Mouse (Mus musculus) heart, postnatal 0 days (tissue): Measurements from ENCODE around the gene F830045P16Rik.

Source experiments
- CTCF ChIP-seq: IDR thresholded peaks from 2 replicates; pipeline ENCODE4 v1.5.1; 2016; ENCODE audit warnings: antibody characterized with exemption, control low read depth, low read depth
- EP300 ChIP-seq: IDR thresholded peaks from 2 replicates; pipeline ENCODE4 v1.6.1; 2016; ENCODE audit warnings: antibody characterized with exemption, low read depth

DNA sequence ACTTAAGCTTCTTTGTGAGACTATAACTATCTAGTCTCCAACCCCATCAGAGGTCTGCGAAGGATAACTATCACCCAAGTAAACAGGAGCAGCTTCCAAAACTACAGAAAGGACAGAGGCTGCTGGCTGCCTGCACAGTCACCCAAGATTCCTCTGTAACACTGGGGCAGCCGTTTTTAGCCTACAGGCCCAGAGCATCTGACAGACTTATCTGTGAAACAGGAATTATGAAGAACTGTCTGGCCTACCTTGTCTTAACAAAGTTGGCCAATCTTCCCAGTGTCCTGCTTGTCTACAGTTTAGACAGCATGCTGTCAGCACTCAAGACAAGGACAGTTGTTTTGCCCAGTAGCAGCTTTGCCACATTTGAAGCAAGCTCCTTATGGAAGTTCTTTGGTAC lies 4.5 kb downstream of the F830045P16Rik start:
- no peak for TF ChIP-seq CTCF
- no peak for TF ChIP-seq EP300
